Mouse (Mus musculus): ENCODE measurements around the gene Dnajb3. TPM values are rescaled to one million over a fixed set of nuclear protein-coding genes. Genes with fewer than 3 reads are reported as not detected.

The Dnajb3 gene
- total RNA-seq, 2 experiments from 2014 or later, result 8.7 to 49.0 TPM

DNA sequence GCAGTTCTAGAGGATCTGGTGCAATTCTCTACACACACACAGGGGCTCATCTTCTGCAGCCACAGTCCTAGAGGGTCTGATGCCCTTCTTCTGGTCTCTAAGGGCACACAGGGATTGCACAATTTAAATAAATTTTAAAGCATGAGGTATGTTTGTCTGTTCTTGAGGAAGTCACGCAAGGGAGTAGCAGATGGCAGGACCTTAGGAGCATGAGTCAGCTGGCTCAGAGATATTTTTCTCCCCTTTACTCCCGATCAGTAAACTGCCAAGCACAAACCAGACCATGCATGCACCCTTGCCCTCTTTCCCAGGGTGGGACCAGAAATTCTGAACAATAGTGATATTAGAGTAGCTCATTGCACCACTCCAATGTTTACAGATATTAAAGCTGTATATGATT is 47.2 kb downstream of the Dnajb3 start:
- no peak for ATAC-seq (replicated peaks; ENCODE audit: low FRiP score, poor library complexity, severe bottlenecking)

Other genes starting within 250 kb of the Dnajb3 start
- 5.4 and 5.8 TPM in 2 replicates for gene Usp40, start 197.2 kb downstream of the Dnajb3 start, total RNA-seq (2015; ENCODE audit: low replicate concordance)
- gene Usp40, start 197.2 kb downstream of the Dnajb3 start, total RNA-seq (2017; ENCODE audit: low replicate concordance), result 1.2 and 2.2 TPM in 2 replicates
- not detected in 2 replicates for gene Ugt1a10, start 150.4 kb downstream of the Dnajb3 start, total RNA-seq (2015; ENCODE audit: low replicate concordance)
- not detected in 2 replicates for gene Ugt1a10, start 150.4 kb downstream of the Dnajb3 start, total RNA-seq (2017; ENCODE audit: low replicate concordance)
- not detected in 2 replicates for gene Ugt1a9, start 135.0 kb downstream of the Dnajb3 start, total RNA-seq (2015; ENCODE audit: low replicate concordance)
- gene Ugt1a9, start 135.0 kb downstream of the Dnajb3 start, total RNA-seq (2017; ENCODE audit: low replicate concordance), result not detected in 2 replicates
- not detected in 2 replicates for gene Ugt1a8, start 118.0 kb downstream of the Dnajb3 start, total RNA-seq (2015; ENCODE audit: low replicate concordance)
- gene Ugt1a8, start 118.0 kb downstream of the Dnajb3 start, total RNA-seq (2017; ENCODE audit: low replicate concordance), result not detected in 2 replicates
- gene Ugt1a7c, start 110.7 kb downstream of the Dnajb3 start, total RNA-seq (2015; ENCODE audit: low replicate concordance), result 4.0 and 7.5 TPM in 2 replicates
- 3.6 and 11.5 TPM in 2 replicates for gene Ugt1a7c, start 110.7 kb downstream of the Dnajb3 start, total RNA-seq (2017; ENCODE audit: low replicate concordance)
- not detected in 2 replicates for gene Ugt1a6b, start 102.5 kb downstream of the Dnajb3 start, total RNA-seq (2015; ENCODE audit: low replicate concordance)
- gene Ugt1a6b, start 102.5 kb downstream of the Dnajb3 start, total RNA-seq (2017; ENCODE audit: low replicate concordance), result not detected in 2 replicates
- gene Ugt1a6a, start 71.0 kb downstream of the Dnajb3 start, total RNA-seq (2015; ENCODE audit: low replicate concordance), result 1.8 and 5.9 TPM in 2 replicates
- 0.26 TPM in 1 of 2 replicates, not detected in the other for gene Ugt1a6a, start 71.0 kb downstream of the Dnajb3 start, total RNA-seq (2017; ENCODE audit: low replicate concordance)
- 0.72 TPM in 1 of 2 replicates, not detected in the other for gene Ugt1a5, start 39.8 kb downstream of the Dnajb3 start, total RNA-seq (2015; ENCODE audit: low replicate concordance)
- not detected in 2 replicates for gene Ugt1a5, start 39.8 kb downstream of the Dnajb3 start, total RNA-seq (2017; ENCODE audit: low replicate concordance)
- 1.1 TPM in 1 of 2 replicates, not detected in the other for gene Ugt1a2, start 5.2 kb downstream of the Dnajb3 start, total RNA-seq (2015; ENCODE audit: low replicate concordance)
- not detected in 2 replicates for gene Ugt1a2, start 5.2 kb downstream of the Dnajb3 start, total RNA-seq (2017; ENCODE audit: low replicate concordance)
- 0.72 TPM in 1 of 2 replicates, not detected in the other for gene Ugt1a1, start 6.2 kb upstream of the Dnajb3 start, total RNA-seq (2015; ENCODE audit: low replicate concordance)
- gene Ugt1a1, start 6.2 kb upstream of the Dnajb3 start, total RNA-seq (2017; ENCODE audit: low replicate concordance), result 3.9 TPM in 1 of 2 replicates, not detected in the other
- not detected in 2 replicates for gene Mroh2a, start 21.2 kb upstream of the Dnajb3 start, total RNA-seq (2015; ENCODE audit: low replicate concordance)
- gene Mroh2a, start 21.2 kb upstream of the Dnajb3 start, total RNA-seq (2017; ENCODE audit: low replicate concordance), result 0.30 and 0.64 TPM in 2 replicates
- gene Hjurp, start 71.9 kb upstream of the Dnajb3 start, total RNA-seq (2015; ENCODE audit: low replicate concordance), result 297 and 306 TPM in 2 replicates
- gene Hjurp, start 71.9 kb upstream of the Dnajb3 start, total RNA-seq (2017; ENCODE audit: low replicate concordance), result 349 and 388 TPM in 2 replicates
- gene Trpm8, start 71.9 kb upstream of the Dnajb3 start, total RNA-seq (2015; ENCODE audit: low replicate concordance), result not detected in 2 replicates
- not detected in 2 replicates for gene Trpm8, start 71.9 kb upstream of the Dnajb3 start, total RNA-seq (2017; ENCODE audit: low replicate concordance)
- not detected in 2 replicates for gene Spp2, start 201.2 kb upstream of the Dnajb3 start, total RNA-seq (2015; ENCODE audit: low replicate concordance)
- not detected in 2 replicates for gene Spp2, start 201.2 kb upstream of the Dnajb3 start, total RNA-seq (2017; ENCODE audit: low replicate concordance)